Mouse (Mus musculus): Measurements from ENCODE around the gene Ndufs6.

GRCm38 (mm10) chr13:73305398-73306084 is 22.8 kb downstream of the Ndufs6 start:
- no peak for TF ChIP-seq POLR2A (IDR thresholded peaks at IDR 0.05; ENCODE audit: borderline replicate concordance, extremely low read depth, insufficient read depth, insufficient read length, poor library complexity, severe bottlenecking)
- TF ChIP-seq CTCF (IDR thresholded peaks at IDR 0.05; ENCODE audit: borderline replicate concordance, extremely low read depth, insufficient read depth, insufficient read length) = no peak

Measured in brain, embryonic 14.5 days (tissue).